ENCODE assay signal across 30 mouse cellular contexts in genomic region chr13:56537026-56537425, GRCm38 (mm10). TPM values are rescaled to one million over a fixed set of nuclear protein-coding genes. Genes with fewer than 3 reads are reported as not detected.
"Had no signal": no experiment of that assay in that cellular context is flagged by ENCODE, and none has a peak within 500 bp of the region (broad histone marks: within the 10 kb centered on the region; RNA-seq: fewer than 3 reads in every experiment).

No protein-coding gene starts in this region.

- H3K27ac ChIP-seq: kidney, postnatal 0 days; limb, embryonic 12.5 days; limb, embryonic 15.5 days; liver, embryonic 15.5 days; lung, embryonic 15.5 days; midbrain, embryonic 10.5 days; midbrain, embryonic 15.5 days; neural tube, embryonic 12.5 days; neural tube, embryonic 15.5 days; stomach, postnatal 0 days had no signal

- H3K36me3 ChIP-seq: limb, embryonic 12.5 days; limb, embryonic 15.5 days; liver, embryonic 15.5 days; lung, embryonic 15.5 days; midbrain, embryonic 10.5 days; midbrain, embryonic 15.5 days; neural tube, embryonic 12.5 days; neural tube, embryonic 15.5 days had no signal

- ATAC-seq: inflammation-experienced regulatory T-cells, adult 6 months; midbrain, embryonic 15.5 days had no signal

- H3K4me2 ChIP-seq: limb, embryonic 12.5 days; limb, embryonic 15.5 days; liver, embryonic 15.5 days; lung, embryonic 15.5 days; midbrain, embryonic 15.5 days; neural tube, embryonic 12.5 days; neural tube, embryonic 15.5 days had no signal

- DNase-seq: kidney, adult 11 months; kidney, postnatal 4 days; left cerebral cortex, postnatal 4 days; lung, adult 18-20 months; lung, postnatal 10 days; lung, postnatal 36 days; right cerebral cortex, adult 18-20 months; right cerebral cortex, postnatal 14 days; right cerebral cortex, postnatal 4 days; thymus, adult 18-20 months; thymus, postnatal 36 days had no signal

- H3K4me1 ChIP-seq: limb, embryonic 12.5 days; limb, embryonic 15.5 days; liver, embryonic 15.5 days; lung, embryonic 15.5 days; megakaryocyte, embryonic 14.5 days; midbrain, embryonic 10.5 days; midbrain, embryonic 15.5 days; neural tube, embryonic 12.5 days; neural tube, embryonic 15.5 days had no signal

- H3K4me3 ChIP-seq: limb, embryonic 12.5 days; limb, embryonic 15.5 days; liver, embryonic 15.5 days; lung, embryonic 15.5 days; megakaryocyte, embryonic 14.5 days; midbrain, embryonic 10.5 days; midbrain, embryonic 15.5 days; neural tube, embryonic 12.5 days; neural tube, embryonic 15.5 days had no signal

- H3K9me3 ChIP-seq: limb, embryonic 15.5 days; liver, embryonic 15.5 days; lung, embryonic 15.5 days; midbrain, embryonic 15.5 days had no signal

- H3K9ac ChIP-seq: limb, embryonic 12.5 days; limb, embryonic 15.5 days; liver, embryonic 15.5 days; lung, embryonic 15.5 days; midbrain, embryonic 15.5 days; neural tube, embryonic 12.5 days; neural tube, embryonic 15.5 days had no signal

- H3K27me3 ChIP-seq: limb, embryonic 12.5 days; limb, embryonic 15.5 days; liver, embryonic 15.5 days; lung, embryonic 15.5 days; midbrain, embryonic 15.5 days; neural tube, embryonic 12.5 days; neural tube, embryonic 15.5 days had no signal

RNA-seq across cellular contexts. Expression of gene Lect2, which starts 11.3 kb away (rescaled TPM):
- total RNA-seq: layer of hippocampus, adult 18-20 months; layer of hippocampus, postnatal 14 days; left cerebral cortex, adult 8-10 months; left cerebral cortex, postnatal 14 days; left cerebral cortex, postnatal 4 days had no signal
- polyA plus RNA-seq: inflammation-experienced regulatory T-cells, adult 6 months; limb, embryonic 12.5 days; limb, embryonic 15.5 days; lung, embryonic 15.5 days; midbrain, embryonic 10.5 days; midbrain, embryonic 15.5 days; neural tube, embryonic 12.5 days; neural tube, embryonic 15.5 days; stomach, embryonic 14.5 days; urinary bladder, adult 2 months had no signal

RNA-seq across cellular contexts. Expression of gene Il9, which starts 55.0 kb away (rescaled TPM):
- total RNA-seq: layer of hippocampus, adult 18-20 months; layer of hippocampus, postnatal 14 days; left cerebral cortex, adult 8-10 months; left cerebral cortex, postnatal 14 days; left cerebral cortex, postnatal 4 days had no signal
- polyA plus RNA-seq: inflammation-experienced regulatory T-cells, adult 6 months; kidney, embryonic 14.5 days; kidney, postnatal 0 days; limb, embryonic 12.5 days; limb, embryonic 15.5 days; liver, embryonic 15.5 days; lung, embryonic 15.5 days; midbrain, embryonic 10.5 days; midbrain, embryonic 15.5 days; neural tube, embryonic 12.5 days; neural tube, embryonic 15.5 days; stomach, embryonic 14.5 days; stomach, postnatal 0 days; urinary bladder, adult 2 months had no signal
